Mouse (Mus musculus): Measurements from ENCODE around the gene Ankrd44.
A peak's percentile ranks its signal among the peaks of the same experiment; 100 is the strongest.

Gene Ankrd44

GRCm38 (mm10) chr1:54809098-54809490, 117.1 kb downstream of the Ankrd44 start:
- DNase-seq (ENCODE audit: low spot score), result no peak

- DNase-seq (ENCODE audit: low spot score), result no peak
Observed at GRCm38 (mm10) chr1:54808401-54809097, 117.6 kb downstream of the Ankrd44 start.

- DNase-seq (ENCODE audit: low spot score), result peak; percentile 54
Observed at GRCm38 (mm10) chr1:54807832-54808231, 118.4 kb downstream of the Ankrd44 start.

GRCm38 (mm10) chr1:54806116-54806850, 119.9 kb downstream of the Ankrd44 start:
- no peak for DNase-seq (ENCODE audit: low spot score)

GRCm38 (mm10) chr1:54804406-54804805, 121.8 kb downstream of the Ankrd44 start:
- no peak for DNase-seq (ENCODE audit: low spot score)

- DNase-seq (ENCODE audit: low spot score), result no peak
Observed at GRCm38 (mm10) chr1:54802703-54803102, 123.5 kb downstream of the Ankrd44 start.

GRCm38 (mm10) chr1:54801256-54801655, 124.9 kb downstream of the Ankrd44 start:
- DNase-seq (ENCODE audit: low spot score), result peak; percentile 53

- no peak for DNase-seq (ENCODE audit: low spot score)
Observed at GRCm38 (mm10) chr1:54799421-54799820, 126.8 kb downstream of the Ankrd44 start.

- peak; percentile 50 for DNase-seq (ENCODE audit: low spot score)
Observed at GRCm38 (mm10) chr1:54798415-54798814, 127.8 kb downstream of the Ankrd44 start.

- DNase-seq (ENCODE audit: low spot score), result peak; percentile 56
Observed at GRCm38 (mm10) chr1:54794709-54795108, 131.5 kb downstream of the Ankrd44 start.

- DNase-seq (ENCODE audit: low spot score), result peak; percentile 90
Observed at GRCm38 (mm10) chr1:54791406-54791805, 134.8 kb downstream of the Ankrd44 start.

- DNase-seq (ENCODE audit: low spot score), result peak; percentile 89
Observed at GRCm38 (mm10) chr1:54789327-54789960, 136.7 kb downstream of the Ankrd44 start.

GRCm38 (mm10) chr1:54788337-54788736, 137.8 kb downstream of the Ankrd44 start:
- DNase-seq (ENCODE audit: low spot score), result no peak

GRCm38 (mm10) chr1:54778151-54778550, 148.0 kb downstream of the Ankrd44 start:
- DNase-seq (ENCODE audit: low spot score), result no peak

GRCm38 (mm10) chr1:54777104-54777503, 149.1 kb downstream of the Ankrd44 start:
- DNase-seq (ENCODE audit: low spot score), result no peak

GRCm38 (mm10) chr1:54776116-54776515, 150.1 kb downstream of the Ankrd44 start:
- no peak for DNase-seq (ENCODE audit: low spot score)

GRCm38 (mm10) chr1:54772843-54773242, 153.3 kb downstream of the Ankrd44 start:
- no peak for DNase-seq (ENCODE audit: low spot score)

- DNase-seq (ENCODE audit: low spot score), result no peak
Observed at GRCm38 (mm10) chr1:54771471-54771870, 154.7 kb downstream of the Ankrd44 start.

GRCm38 (mm10) chr1:54767221-54767620, 159.0 kb downstream of the Ankrd44 start:
- no peak for DNase-seq (ENCODE audit: low spot score)

GRCm38 (mm10) chr1:54765632-54766238, 160.5 kb downstream of the Ankrd44 start:
- DNase-seq (ENCODE audit: low spot score), result peak; percentile 96

GRCm38 (mm10) chr1:54762216-54762807, 163.9 kb downstream of the Ankrd44 start:
- DNase-seq (ENCODE audit: low spot score), result no peak

GRCm38 (mm10) chr1:54759841-54760240, 166.3 kb downstream of the Ankrd44 start:
- no peak for DNase-seq (ENCODE audit: low spot score)

All from adipocyte (in vitro differentiated cells).